Mouse (Mus musculus) ES-Bruce4 (cell line): Measurements from ENCODE around the gene Wdr24.

ENCODE experiments used
- CTCF ChIP-seq: IDR thresholded peaks from one replicate; pipeline ENCODE4 v1.8.1; 2011; ENCODE audit warnings: low read depth, low read length
- POLR2A ChIP-seq: IDR thresholded peaks from one replicate; pipeline ENCODE4 v1.8.1; 2011; ENCODE audit warnings: low read length; ENCODE audit not compliant: insufficient read depth

DNA sequence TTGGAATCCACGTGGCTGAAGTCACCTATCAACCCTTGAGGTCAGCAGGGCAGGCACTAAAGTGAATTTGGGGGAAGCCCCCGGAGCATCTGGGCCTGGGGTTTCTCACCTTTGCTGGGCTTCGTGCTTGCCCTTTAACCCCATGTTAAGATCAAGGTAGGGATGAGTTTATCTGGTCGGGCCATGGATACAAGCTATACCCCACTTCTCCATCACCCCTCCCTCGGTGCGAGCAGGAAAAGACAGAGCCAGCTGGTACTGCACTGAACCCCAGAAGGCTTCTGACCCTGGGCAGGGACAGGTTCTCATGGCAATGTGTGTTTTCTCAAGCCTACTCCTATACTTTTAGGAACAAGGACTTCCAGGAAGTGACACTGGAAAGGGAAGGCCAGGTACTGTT lies 42.1 kb upstream of the Wdr24 start:
- TF ChIP-seq POLR2A (no peak), CTCF (no peak)
